Mouse (Mus musculus) erythroblast, embryonic 14.5 days (primary cell): ENCODE measurements around the gene Ext2. TPM values are rescaled to one million over a fixed set of nuclear protein-coding genes. Genes with fewer than 3 reads are reported as not detected.

ENCODE experiments used
- H3K27me3 ChIP-seq: 2 replicates; pipeline ENCODE4 v1.6.1; 2012; ENCODE audit warnings: inconsistent platforms; ENCODE audit not compliant: control insufficient read depth
- H3K36me3 ChIP-seq: 2 replicates; pipeline ENCODE4 v1.6.1; 2012; ENCODE audit warnings: mild to moderate bottlenecking, inconsistent platforms; ENCODE audit not compliant: control insufficient read depth
- H3K4me1 ChIP-seq: 2 replicates; pipeline ENCODE4 v1.6.1; 2012; ENCODE audit warnings: inconsistent platforms; ENCODE audit not compliant: control insufficient read depth
- H3K4me3 ChIP-seq: replicated peaks from 2 replicates; pipeline ENCODE3; 2012; ENCODE audit warnings: moderate library complexity, mild to moderate bottlenecking, inconsistent platforms
- H3K9me3 ChIP-seq: 2 replicates; pipeline ENCODE4 v1.6.1; 2012; ENCODE audit warnings: low read length, inconsistent platforms, mixed read lengths; ENCODE audit not compliant: control insufficient read depth
- GATA1 ChIP-seq: IDR thresholded peaks from 2 replicates; pipeline ENCODE4 v1.6.1; 2012; ENCODE audit warnings: low read length, inconsistent platforms, mixed read lengths
- TAL1 ChIP-seq: IDR thresholded peaks from 3 replicates; pipeline ENCODE4 v1.6.1; 2012; ENCODE audit warnings: low read length, inconsistent platforms, mixed read lengths
- polyA plus RNA-seq: library from polyadenylated mRNA; stranded (reverse); fragments of >175 nt; gene quantifications from 2 replicates; pipeline ENCODE4 v1.2.3, GENCODE M21; 2012

Gene Ext2
- polyA plus RNA-seq, 1 experiment, result 1.4 TPM

GRCm38 (mm10) chr2:93811812-93812211 lies 10.6 kb downstream of the Ext2 start:
- H3K4me1 ChIP-seq, result no peaks in the 10 kb centered on the region
- H3K36me3 ChIP-seq, result peaks cover 51% of the 10 kb centered on the region
- no peak overlapping the region for H3K4me3 ChIP-seq
- no peaks in the 10 kb centered on the region for H3K9me3 ChIP-seq
- H3K27me3 ChIP-seq, result no peaks in the 10 kb centered on the region
- no peak for TF ChIP-seq GATA1
- no peak for TF ChIP-seq TAL1

DNA sequence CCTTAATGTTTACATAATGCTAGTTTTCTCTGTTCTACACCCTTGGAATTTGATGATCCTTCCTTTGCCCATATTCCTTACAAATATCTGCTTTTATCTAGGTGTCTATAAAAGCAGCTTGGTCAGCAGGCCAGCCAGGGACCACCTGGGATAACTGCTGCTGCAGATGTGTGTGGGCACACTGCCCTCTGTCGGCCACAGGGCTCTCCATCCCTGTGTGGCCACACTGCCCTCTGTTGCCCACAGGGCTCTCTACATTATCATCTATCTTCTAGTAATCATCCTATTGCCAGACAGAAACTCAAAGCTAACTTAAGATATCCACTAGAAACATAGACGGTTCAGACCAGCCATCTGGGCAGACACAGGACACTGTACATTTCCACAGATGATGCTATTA lies 12.4 kb downstream of the Ext2 start:
- no peak overlapping the region for H3K4me3 ChIP-seq
- H3K9me3 ChIP-seq, result no peaks in the 10 kb centered on the region
- no peaks in the 10 kb centered on the region for H3K27me3 ChIP-seq
- peaks cover 67% of the 10 kb centered on the region for H3K36me3 ChIP-seq
- peaks cover 6% of the 10 kb centered on the region for H3K4me1 ChIP-seq
- TF ChIP-seq GATA1, result no peak
- TF ChIP-seq TAL1, result no peak

- H3K27me3 ChIP-seq, result no peaks in the 10 kb centered on the region
- no peak for TF ChIP-seq TAL1
- TF ChIP-seq GATA1, result no peak
- H3K4me3 ChIP-seq, result no peak overlapping the region
- H3K4me1 ChIP-seq, result peaks cover 9% of the 10 kb centered on the region
- H3K36me3 ChIP-seq, result peaks cover 72% of the 10 kb centered on the region
- no peaks in the 10 kb centered on the region for H3K9me3 ChIP-seq
Observed at GRCm38 (mm10) chr2:93808071-93808470, 14.3 kb downstream of the Ext2 start.

DNA sequence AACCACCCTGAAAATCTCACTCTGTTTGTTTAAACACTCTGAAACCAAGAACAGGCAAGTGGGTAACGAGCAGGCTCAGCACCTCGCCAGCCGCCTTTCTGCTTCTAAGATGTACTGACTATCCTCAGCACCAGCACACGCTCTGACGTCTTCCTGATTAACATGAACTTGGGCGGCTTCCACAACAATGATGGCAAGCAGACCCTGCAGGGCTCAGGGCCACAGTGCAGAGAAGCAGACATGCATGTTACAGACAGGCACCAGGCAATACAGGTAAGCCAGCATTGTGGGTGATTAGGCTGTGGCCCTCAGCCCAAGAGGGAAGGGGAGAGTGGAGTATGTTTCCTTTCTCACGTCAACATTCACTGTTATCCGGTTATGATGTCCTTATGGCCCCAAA lies 14.9 kb downstream of the Ext2 start:
- Histone ChIP-seq H3K27me3 (no peaks in the 10 kb centered on the region), H3K4me3 (no peak overlapping the region), H3K4me1 (peaks cover 9% of the 10 kb centered on the region), H3K36me3 (peaks cover 70% of the 10 kb centered on the region), H3K9me3 (no peaks in the 10 kb centered on the region)
- TF ChIP-seq GATA1 (no peak), TAL1 (no peak)

DNA sequence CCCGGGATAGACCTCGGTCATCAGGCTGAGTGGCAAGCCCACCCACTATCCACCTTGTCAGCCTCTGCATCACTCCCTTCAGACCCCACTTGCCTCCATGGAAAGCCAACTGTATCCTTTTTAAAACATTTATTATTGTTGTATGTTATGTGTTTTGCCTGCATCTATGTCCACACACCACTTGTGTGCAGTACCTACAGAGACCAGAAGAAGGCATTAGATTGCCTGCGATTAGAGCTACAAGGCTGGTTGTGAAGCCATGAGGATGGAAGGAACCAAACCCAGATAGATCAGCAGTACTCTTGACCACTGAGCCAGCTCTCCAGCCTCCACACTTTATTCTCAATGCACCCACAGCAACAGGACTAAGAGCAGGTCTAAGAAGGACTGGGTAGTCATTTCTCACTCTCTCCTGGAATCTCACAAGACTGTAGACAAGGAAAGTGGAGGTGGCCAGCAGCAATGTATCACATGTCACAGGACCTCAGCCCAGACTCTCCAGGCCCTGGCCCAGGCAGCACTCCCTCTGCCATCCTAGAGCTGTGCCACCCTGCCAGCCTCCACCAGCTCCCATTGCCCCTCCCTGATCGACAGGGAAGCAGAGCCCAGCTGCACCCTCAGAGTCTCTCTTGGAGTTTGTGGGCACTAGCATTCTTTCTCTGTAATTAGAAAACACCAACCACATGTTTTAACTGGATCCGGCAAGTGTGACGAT lies 15.7 kb downstream of the Ext2 start:
- no peaks in the 10 kb centered on the region for H3K27me3 ChIP-seq
- H3K4me1 ChIP-seq, result peaks cover 9% of the 10 kb centered on the region
- no peak overlapping the region for H3K4me3 ChIP-seq
- H3K9me3 ChIP-seq, result no peaks in the 10 kb centered on the region
- H3K36me3 ChIP-seq, result peaks cover 73% of the 10 kb centered on the region
- TF ChIP-seq GATA1 (no peak), TAL1 (no peak)

DNA sequence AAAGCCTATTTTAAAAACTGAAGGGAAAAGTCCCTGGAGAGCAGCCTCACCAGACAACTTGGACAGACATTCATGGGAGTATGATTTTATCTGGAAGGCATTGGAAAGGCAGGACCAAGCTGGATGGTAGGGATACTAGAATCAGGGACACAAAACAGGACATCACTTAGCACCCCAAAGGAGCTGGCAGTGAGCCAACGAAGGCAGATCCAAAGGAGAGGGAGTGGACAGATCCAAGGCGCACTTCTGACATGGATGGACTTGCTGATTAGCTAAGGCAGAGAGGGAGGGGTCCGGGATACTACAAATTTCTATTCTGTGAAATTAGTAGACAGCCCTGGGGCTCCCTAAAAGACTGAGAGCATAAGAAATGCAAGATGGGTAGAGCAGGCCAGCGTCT lies 16.8 kb downstream of the Ext2 start:
- Histone ChIP-seq H3K4me3 (no peak overlapping the region), H3K36me3 (peaks cover 67% of the 10 kb centered on the region), H3K27me3 (no peaks in the 10 kb centered on the region), H3K9me3 (no peaks in the 10 kb centered on the region), H3K4me1 (peaks cover 9% of the 10 kb centered on the region)
- TF ChIP-seq TAL1 (no peak), GATA1 (no peak)

DNA sequence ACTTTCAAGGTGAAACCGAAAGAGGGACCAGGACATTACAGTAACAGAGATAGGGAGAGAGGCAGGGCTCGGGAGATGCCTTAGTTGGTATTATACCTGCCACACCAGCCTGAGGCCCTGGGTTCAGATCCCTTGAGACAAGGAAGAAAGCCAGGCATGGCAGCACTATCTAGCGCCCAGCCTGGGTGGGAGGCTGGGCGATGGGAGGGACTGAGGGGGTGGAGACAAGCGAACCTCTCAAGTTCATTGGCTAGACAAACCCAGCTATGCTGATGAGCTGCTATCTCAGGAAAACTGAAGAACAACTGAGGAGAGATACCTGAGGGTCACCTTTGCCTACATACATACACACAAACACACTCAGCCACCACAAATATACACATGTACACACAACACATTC lies 17.3 kb downstream of the Ext2 start:
- Histone ChIP-seq H3K4me3 (no peak overlapping the region), H3K36me3 (peaks cover 67% of the 10 kb centered on the region), H3K27me3 (no peaks in the 10 kb centered on the region), H3K9me3 (no peaks in the 10 kb centered on the region), H3K4me1 (peaks cover 9% of the 10 kb centered on the region)
- TF ChIP-seq GATA1 (no peak), TAL1 (no peak)

DNA sequence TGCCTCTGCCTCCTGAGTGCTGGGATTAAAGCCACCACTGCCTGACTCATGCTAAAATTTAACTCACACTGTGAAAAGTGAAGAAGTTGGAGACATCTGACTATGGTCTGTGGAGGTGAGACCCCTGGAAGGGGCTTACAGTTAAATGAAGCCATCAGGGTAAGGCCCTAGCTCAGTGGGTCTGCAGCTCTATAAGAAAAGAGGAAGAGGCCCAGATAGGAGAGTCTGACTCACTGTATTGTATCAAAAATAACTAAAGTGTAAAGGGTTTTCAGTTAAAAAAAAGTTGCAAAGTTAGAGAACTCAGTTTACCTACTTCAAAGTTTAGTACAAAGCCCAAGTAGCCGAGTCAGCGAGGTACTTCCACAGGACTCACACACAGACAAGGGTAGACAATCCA lies 19.4 kb downstream of the Ext2 start:
- H3K4me1 ChIP-seq, result peaks cover 9% of the 10 kb centered on the region
- H3K27me3 ChIP-seq, result no peaks in the 10 kb centered on the region
- no peak overlapping the region for H3K4me3 ChIP-seq
- TF ChIP-seq GATA1 (no peak), TAL1 (no peak)
- H3K36me3 ChIP-seq, result peaks cover 63% of the 10 kb centered on the region
- no peaks in the 10 kb centered on the region for H3K9me3 ChIP-seq

DNA sequence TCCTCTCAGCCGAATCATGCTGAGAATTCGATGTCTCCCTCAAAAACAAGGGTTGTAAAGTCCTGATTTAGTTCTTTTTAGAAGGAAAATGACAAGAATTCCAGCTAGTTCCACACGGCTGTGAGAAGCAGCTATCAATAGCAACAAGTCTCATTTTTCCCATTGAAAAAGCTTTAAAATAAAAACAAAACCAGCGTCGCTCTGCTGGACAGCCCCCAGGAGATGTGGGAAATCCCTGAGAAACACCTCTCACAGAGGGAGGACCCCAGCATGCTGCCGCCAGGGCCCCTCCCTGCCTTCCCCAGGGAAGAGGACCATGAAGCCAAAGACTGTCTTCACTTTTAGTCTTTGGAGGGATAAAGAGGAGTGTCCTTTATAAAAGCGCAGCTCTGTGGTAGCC lies 21.3 kb downstream of the Ext2 start:
- no peak overlapping the region for H3K4me3 ChIP-seq
- TF ChIP-seq TAL1, result no peak
- TF ChIP-seq GATA1, result no peak
- no peaks in the 10 kb centered on the region for H3K9me3 ChIP-seq
- peaks cover 9% of the 10 kb centered on the region for H3K4me1 ChIP-seq
- H3K36me3 ChIP-seq, result peaks cover 61% of the 10 kb centered on the region
- no peaks in the 10 kb centered on the region for H3K27me3 ChIP-seq

- TF ChIP-seq GATA1 (no peak), TAL1 (no peak)
- Histone ChIP-seq H3K4me1 (no peaks in the 10 kb centered on the region), H3K9me3 (no peaks in the 10 kb centered on the region), H3K27me3 (no peaks in the 10 kb centered on the region), H3K4me3 (no peak overlapping the region), H3K36me3 (peaks cover 68% of the 10 kb centered on the region)
Observed at GRCm38 (mm10) chr2:93797162-93797795, 25.1 kb downstream of the Ext2 start.
